Mouse (Mus musculus) cortical plate, adult 2 months (tissue): ENCODE data around the gene 2410137M14Rik. TPM values are rescaled to one million over a fixed set of nuclear protein-coding genes. Genes with fewer than 3 reads are reported as not detected.

Experiments
- H3K27ac ChIP-seq: fragments of 200-500 bp; 2 replicates; pipeline ENCODE4 v1.5.1; 2012; ENCODE audit warnings: low read length, control low read depth, inconsistent platforms; ENCODE audit not compliant: insufficient read depth
- H3K4me1 ChIP-seq: fragments of 200-500 bp; 2 replicates; pipeline ENCODE4 v1.6.1; 2011; ENCODE audit warnings: low read length; ENCODE audit not compliant: control insufficient read depth, insufficient read depth
- H3K4me3 ChIP-seq: fragments of 200-500 bp; 2 replicates; pipeline ENCODE4 v1.5.1; 2011; ENCODE audit warnings: mild to moderate bottlenecking, low read length, control low read depth; ENCODE audit not compliant: insufficient read depth
- CTCF ChIP-seq: fragments of 200-500 bp; IDR thresholded peaks from 2 replicates; pipeline ENCODE4 v1.5.1; 2011; ENCODE audit warnings: mild to moderate bottlenecking, control low read depth, low read length; ENCODE audit not compliant: insufficient read depth; ENCODE audit errors: extremely low read depth
- POLR2A ChIP-seq: fragments of 200-500 bp; IDR thresholded peaks from 2 replicates; pipeline ENCODE4 v1.6.1; 2011; ENCODE audit warnings: mild to moderate bottlenecking, low read length, control low read depth; ENCODE audit not compliant: insufficient read depth; ENCODE audit errors: extremely low read depth
- polyA plus RNA-seq: library from polyadenylated mRNA; depleted of rRNA; stranded (reverse); fragments of >200 nt; gene quantifications from 2 replicates; pipeline ENCODE4 v1.2.3, GENCODE M21; 2012; rRNA removed

Gene 2410137M14Rik
- polyA plus RNA-seq, 1 experiment: 1.0 TPM

DNA sequence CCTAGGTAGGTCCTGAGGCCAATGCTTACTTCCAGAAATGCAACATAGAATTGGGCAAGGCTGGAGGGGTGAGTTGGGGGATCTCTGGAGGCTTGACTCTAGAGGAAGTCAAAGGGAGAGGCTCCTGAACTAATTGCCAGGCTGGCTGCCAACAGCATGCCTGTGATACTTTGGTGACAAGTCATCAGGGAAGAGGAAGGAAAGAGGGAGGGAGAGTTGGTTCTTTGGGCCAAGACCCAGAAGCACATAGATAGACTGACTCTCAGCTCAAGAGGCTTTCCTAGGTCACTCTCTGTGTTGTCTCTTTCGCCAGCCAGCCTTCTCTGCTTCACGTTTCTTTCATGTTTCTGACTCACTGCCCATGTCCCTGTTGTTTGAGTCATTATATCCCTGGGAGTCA is 49.2 kb downstream of the 2410137M14Rik start:
- Histone ChIP-seq H3K27ac (no peak overlapping the region), H3K4me1 (peaks cover 1% of the 10 kb centered on the region; the same call in 1 of the 2 replicates), H3K4me3 (no peak overlapping the region)
- TF ChIP-seq CTCF (no peak), POLR2A (no peak)

DNA sequence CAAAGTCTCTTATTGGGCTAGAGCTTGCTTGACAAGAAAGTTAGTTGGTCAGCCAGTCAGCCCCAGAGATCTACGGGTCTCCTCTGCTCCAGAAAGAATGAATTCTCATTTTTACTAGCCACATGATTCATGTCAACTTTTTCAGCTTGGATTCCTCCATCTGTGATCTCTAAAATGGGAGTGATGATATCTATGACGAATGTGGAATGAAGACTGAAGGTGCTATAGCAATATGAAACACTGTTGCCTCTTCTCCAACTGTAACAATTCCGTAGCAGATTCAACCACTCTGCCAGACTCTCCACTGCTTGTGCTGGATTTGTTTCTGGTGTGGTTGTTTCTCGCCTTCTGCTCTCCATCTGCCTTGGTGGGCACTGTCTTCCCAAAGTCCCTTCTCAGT is 49.9 kb downstream of the 2410137M14Rik start:
- H3K27ac ChIP-seq: no peak overlapping the region
- peaks cover 1% of the 10 kb centered on the region; the same call in 1 of the 2 replicates for H3K4me1 ChIP-seq
- TF ChIP-seq POLR2A (no peak), CTCF (no peak)
- H3K4me3 ChIP-seq: no peak overlapping the region

DNA sequence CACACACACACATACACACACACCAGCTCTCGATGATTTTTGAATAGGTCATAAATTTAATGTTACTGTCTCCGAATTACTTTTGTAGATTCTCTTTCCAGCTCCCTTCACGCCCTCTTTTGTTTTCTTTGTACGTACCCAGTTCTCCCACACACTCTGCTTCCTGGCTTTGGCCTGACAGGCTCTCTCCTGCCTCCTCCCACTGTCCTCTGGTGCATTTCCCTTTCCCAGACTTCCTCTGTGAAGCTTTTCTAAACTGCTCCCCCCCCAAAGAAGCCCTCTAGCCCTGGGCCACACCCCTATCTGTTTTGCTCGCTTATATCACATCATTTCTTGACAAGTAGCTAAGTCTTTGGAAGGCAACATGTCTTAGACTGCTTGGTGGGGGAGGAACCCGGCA is 50.8 kb downstream of the 2410137M14Rik start:
- no peak overlapping the region for H3K27ac ChIP-seq
- H3K4me1 ChIP-seq: peaks cover 1% of the 10 kb centered on the region; the same call in 1 of the 2 replicates
- no peak overlapping the region for H3K4me3 ChIP-seq
- no peak for TF ChIP-seq CTCF
- TF ChIP-seq POLR2A: no peak

DNA sequence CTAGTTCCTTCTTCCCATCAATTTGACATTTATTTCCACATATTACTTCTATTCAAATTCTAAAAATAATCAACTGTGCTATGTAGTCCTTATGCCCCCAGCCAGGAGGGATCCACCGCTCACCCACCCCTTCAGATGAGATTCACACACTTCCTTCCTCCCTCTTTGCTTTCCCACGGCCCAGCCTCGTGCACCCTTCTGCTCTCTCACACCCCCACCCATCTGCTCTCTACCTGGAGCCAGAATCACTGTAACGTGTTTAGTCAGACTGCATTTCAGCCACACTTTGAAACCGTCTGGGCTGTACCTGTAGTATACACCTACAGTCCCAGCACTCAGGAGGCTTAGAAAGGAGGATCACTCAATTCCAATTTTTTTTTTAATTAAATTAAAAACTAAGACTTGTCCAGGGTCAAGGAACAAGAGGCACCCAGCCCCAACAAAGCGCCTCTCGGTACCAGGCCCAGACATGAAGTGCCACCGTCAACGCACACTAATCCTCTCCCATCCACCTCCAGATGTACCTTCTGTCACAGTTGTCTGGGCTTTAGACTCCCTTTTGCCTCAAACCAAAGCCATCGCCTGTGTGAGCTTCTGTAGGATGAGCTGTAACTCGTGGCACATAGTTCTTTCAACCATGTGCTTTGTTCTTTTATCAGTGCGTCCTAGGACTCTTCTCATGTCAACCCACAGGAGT is 51.7 kb downstream of the 2410137M14Rik start:
- H3K4me1 ChIP-seq: peaks cover 1% of the 10 kb centered on the region; the same call in 1 of the 2 replicates
- no peak overlapping the region for H3K27ac ChIP-seq
- TF ChIP-seq CTCF (no peak), POLR2A (no peak)
- no peak overlapping the region for H3K4me3 ChIP-seq

Other genes starting within 250 kb of the 2410137M14Rik start
- gene H2-M10.5, start 208.3 kb downstream of the 2410137M14Rik start, polyA plus RNA-seq: not detected in 2 replicates
- not detected in 2 replicates for gene H2-M10.6, start 169.1 kb downstream of the 2410137M14Rik start, polyA plus RNA-seq
- 18.6 and 19.2 TPM in 2 replicates for gene Trim26, start 144.1 kb downstream of the 2410137M14Rik start, polyA plus RNA-seq
- not detected in 2 replicates for gene Trim15, start 114.0 kb downstream of the 2410137M14Rik start, polyA plus RNA-seq
- gene Trim10, start 111.7 kb downstream of the 2410137M14Rik start, polyA plus RNA-seq: not detected in 2 replicates
- 0.19 and 0.29 TPM in 2 replicates for gene Trim40, start 91.1 kb downstream of the 2410137M14Rik start, polyA plus RNA-seq
- gene Trim31, start 83.1 kb downstream of the 2410137M14Rik start, polyA plus RNA-seq: not detected in 2 replicates
- gene Rnf39, start 38.3 kb downstream of the 2410137M14Rik start, polyA plus RNA-seq: 13.6 and 13.8 TPM in 2 replicates
- 184 and 193 TPM in 2 replicates for gene Ppp1r11, start 29.5 kb downstream of the 2410137M14Rik start, polyA plus RNA-seq
- 36.9 and 37.2 TPM in 2 replicates for gene Znrd1, start 22.7 kb downstream of the 2410137M14Rik start, polyA plus RNA-seq
- 5.4 and 7.1 TPM in 2 replicates for gene Znrd1as, start 22.6 kb downstream of the 2410137M14Rik start, polyA plus RNA-seq
- 3.5 and 4.1 TPM in 2 replicates for gene H2-M5, start 8.3 kb upstream of the 2410137M14Rik start, polyA plus RNA-seq
- 25.2 and 29.3 TPM in 2 replicates for gene Zfp57, start 19.9 kb upstream of the 2410137M14Rik start, polyA plus RNA-seq
- gene Mog, start 42.2 kb upstream of the 2410137M14Rik start, polyA plus RNA-seq: 99.6 and 128 TPM in 2 replicates
- 481 and 483 TPM in 2 replicates for gene Gabbr1, start 64.7 kb upstream of the 2410137M14Rik start, polyA plus RNA-seq
- gene Olfr90, start 107.3 kb upstream of the 2410137M14Rik start, polyA plus RNA-seq: not detected in 2 replicates
- gene Olfr91, start 117.0 kb upstream of the 2410137M14Rik start, polyA plus RNA-seq: not detected in 2 replicates
- not detected in 2 replicates for gene Olfr92, start 138.9 kb upstream of the 2410137M14Rik start, polyA plus RNA-seq
- not detected in 2 replicates for gene Olfr93, start 180.3 kb upstream of the 2410137M14Rik start, polyA plus RNA-seq
- not detected in 2 replicates for gene Ubd, start 212.7 kb upstream of the 2410137M14Rik start, polyA plus RNA-seq
- gene Olfr94, start 219.8 kb upstream of the 2410137M14Rik start, polyA plus RNA-seq: not detected in 2 replicates
- gene Olfr95, start 231.9 kb upstream of the 2410137M14Rik start, polyA plus RNA-seq: 0.02 TPM in 1 of 2 replicates, not detected in the other
- not detected in 2 replicates for gene Olfr96, start 238.9 kb upstream of the 2410137M14Rik start, polyA plus RNA-seq